Mouse (Mus musculus) CH12.LX (cell line): ENCODE data around the gene Il4i1. TPM values are rescaled to one million over a fixed set of nuclear protein-coding genes. Genes with fewer than 3 reads are reported as not detected.

ENCODE experiments used
- DNase-seq: peaks from one replicate; pipeline ENCODE4 v3.0.0-alpha.2; 2013; ENCODE audit errors: extremely low read depth
- H3K27ac ChIP-seq: 2 replicates; pipeline ENCODE4 v1.5.1; 2012; ENCODE audit warnings: low read depth, mild to moderate bottlenecking, control low read depth, moderate library complexity; ENCODE audit not compliant: insufficient read depth
- H3K27me3 ChIP-seq: replicated peaks from 2 replicates; pipeline ENCODE3; 2012; ENCODE audit warnings: inconsistent platforms
- H3K36me3 ChIP-seq, 2 experiments: replicated peaks in 1 of 2; 2 replicates each; pipeline versions ENCODE3 to v1.6.1; 2012; ENCODE audit warnings: inconsistent platforms in 1 of 2, low read length in 1 of 2, mild to moderate bottlenecking in 1 of 2, mixed read lengths in 1 of 2, moderate library complexity in 1 of 2; ENCODE audit not compliant: control insufficient read depth in 1 of 2, insufficient read depth in 1 of 2
- H3K4me1 ChIP-seq, 2 experiments: 2 replicates each; pipeline ENCODE4 v1.6.1; 2012; ENCODE audit warnings: inconsistent platforms in 1 of 2, moderate library complexity in 1 of 2; ENCODE audit not compliant: insufficient read depth in 2 of 2, control insufficient read depth in 1 of 2
- H3K4me2 ChIP-seq: 2 replicates; pipeline ENCODE4 v1.6.1; 2012; ENCODE audit warnings: low read depth, mild to moderate bottlenecking, control low read depth; ENCODE audit not compliant: poor library complexity, insufficient read depth, severe bottlenecking
- H3K4me3 ChIP-seq, 3 experiments: fragments of 150-350 bp in 1 of 3; sonication (generic) in 1 of 3; replicated peaks in 1 of 3; 2 replicates each; pipeline versions ENCODE3 to v1.5.1; 2011 to 2012; ENCODE audit warnings: low read depth in 2 of 3, low read length in 2 of 3, mild to moderate bottlenecking in 2 of 3, moderate library complexity in 2 of 3, control low read depth in 1 of 3, improper control_type of control experiment in 1 of 3, inconsistent platforms in 1 of 3, mixed read lengths in 1 of 3; ENCODE audit not compliant: poor library complexity in 1 of 3
- H3K79me2 ChIP-seq: replicated peaks from 2 replicates; pipeline ENCODE4 v1.6.1; 2012; ENCODE audit warnings: mild to moderate bottlenecking, moderate library complexity; ENCODE audit not compliant: control insufficient read depth, poor library complexity, insufficient read depth, severe bottlenecking; ENCODE audit errors: extremely low read depth
- H3K9ac ChIP-seq: 2 replicates; pipeline ENCODE4 v1.6.1; 2012; ENCODE audit warnings: low read depth, mild to moderate bottlenecking, control low read depth, moderate library complexity; ENCODE audit not compliant: insufficient read depth
- H3K9me3 ChIP-seq: replicated peaks from 2 replicates; pipeline ENCODE3; 2012; ENCODE audit warnings: low read length, inconsistent platforms, mixed read lengths
- BHLHE40 ChIP-seq: IDR thresholded peaks from 2 replicates; pipeline ENCODE4 v1.6.1; 2011; ENCODE audit warnings: mild to moderate bottlenecking, low read depth, low read length, improper control_type of control experiment
- CHD1 ChIP-seq: IDR thresholded peaks from 2 replicates; pipeline ENCODE4 v1.6.1; 2012; ENCODE audit warnings: low read depth, low read length, improper control_type of control experiment, inconsistent platforms
- CHD2 ChIP-seq: IDR thresholded peaks from 2 replicates; pipeline ENCODE4 v1.6.1; 2011; ENCODE audit warnings: low read length, improper control_type of control experiment
- E2F4 ChIP-seq: IDR thresholded peaks from 2 replicates; pipeline ENCODE4 v1.6.1; 2011; ENCODE audit warnings: low read depth, low read length, improper control_type of control experiment; ENCODE audit not compliant: insufficient replicate concordance
- ELF1 ChIP-seq: IDR thresholded peaks from 2 replicates; pipeline ENCODE4 v1.6.1; 2014; ENCODE audit warnings: low read depth, mild to moderate bottlenecking, inconsistent platforms, low read length, improper control_type of control experiment
- EP300 ChIP-seq: IDR thresholded peaks from 2 replicates; pipeline ENCODE4 v1.6.1; 2011; ENCODE audit warnings: low read length, improper control_type of control experiment
- HCFC1 ChIP-seq: IDR thresholded peaks from 2 replicates; pipeline ENCODE4 v1.6.1; 2012; ENCODE audit warnings: low read depth, mild to moderate bottlenecking, inconsistent platforms, low read length, improper control_type of control experiment
- JUN ChIP-seq: IDR thresholded peaks from 2 replicates; pipeline ENCODE4 v1.6.1; 2011; ENCODE audit warnings: low read depth, mild to moderate bottlenecking, low read length, improper control_type of control experiment, moderate library complexity; ENCODE audit not compliant: insufficient read depth
- JUND ChIP-seq: conservative IDR thresholded peaks from 2 replicates; pipeline ENCODE4 v1.6.1; 2011; ENCODE audit warnings: low read depth, low read length, improper control_type of control experiment
- KAT2A ChIP-seq: IDR thresholded peaks from 2 replicates; pipeline ENCODE4 v1.6.1; 2012; ENCODE audit warnings: low read length, improper control_type of control experiment, inconsistent platforms; ENCODE audit not compliant: insufficient replicate concordance
- MAX ChIP-seq: IDR thresholded peaks from 2 replicates; pipeline ENCODE4 v1.6.1; 2011; ENCODE audit warnings: low read length, improper control_type of control experiment
- MEF2A ChIP-seq: IDR thresholded peaks from 2 replicates; pipeline ENCODE4 v1.6.1; 2014; ENCODE audit warnings: low read depth, mild to moderate bottlenecking, inconsistent platforms, low read length, improper control_type of control experiment, borderline replicate concordance
- MXI1 ChIP-seq: IDR thresholded peaks from 2 replicates; pipeline ENCODE4 v1.6.1; 2011; ENCODE audit warnings: mild to moderate bottlenecking, low read depth, low read length, improper control_type of control experiment
- MYC ChIP-seq: IDR thresholded peaks from 2 replicates; pipeline ENCODE4 v1.6.1; 2011; ENCODE audit warnings: low read depth, mild to moderate bottlenecking, improper control_type of control experiment, low read length
- NELFE ChIP-seq: IDR thresholded peaks from 2 replicates; pipeline ENCODE4 v1.6.1; 2011; ENCODE audit warnings: low read depth, low read length, improper control_type of control experiment
- NRF1 ChIP-seq: IDR thresholded peaks from 2 replicates; pipeline ENCODE4 v1.6.1; 2014; ENCODE audit warnings: low read depth, mild to moderate bottlenecking, inconsistent platforms, low read length, improper control_type of control experiment, moderate library complexity
- PAX5 ChIP-seq: IDR thresholded peaks from 2 replicates; pipeline ENCODE4 v1.6.1; 2012; ENCODE audit warnings: low read length, inconsistent platforms, mixed read lengths
- POLR2A ChIP-seq: IDR thresholded peaks from 2 replicates; pipeline ENCODE4 v1.6.1; 2011; ENCODE audit warnings: low read depth, mild to moderate bottlenecking, improper control_type of control experiment, low read length
- POLR2AphosphoS2 ChIP-seq: IDR thresholded peaks from 2 replicates; pipeline ENCODE4 v1.6.1; 2011; ENCODE audit warnings: low read depth, low read length, improper control_type of control experiment
- RAD21 ChIP-seq: IDR thresholded peaks from 2 replicates; pipeline ENCODE4 v1.6.1; 2011; ENCODE audit warnings: low read depth, mild to moderate bottlenecking, low read length, improper control_type of control experiment, moderate library complexity
- SIN3A ChIP-seq: IDR thresholded peaks from 2 replicates; pipeline ENCODE4 v1.6.1; 2012; ENCODE audit warnings: low read length, improper control_type of control experiment, inconsistent platforms
- SMC3 ChIP-seq: IDR thresholded peaks from 2 replicates; pipeline ENCODE4 v1.6.1; 2011; ENCODE audit warnings: low read depth, low read length, improper control_type of control experiment
- TBP ChIP-seq: conservative IDR thresholded peaks from 2 replicates; pipeline ENCODE4 v1.6.1; 2011; ENCODE audit warnings: low read depth, low read length, improper control_type of control experiment
- TCF12 ChIP-seq: IDR thresholded peaks from 2 replicates; pipeline ENCODE4 v1.6.1; 2014; ENCODE audit warnings: low read depth, mild to moderate bottlenecking, inconsistent platforms, low read length, improper control_type of control experiment
- UBTF ChIP-seq: IDR thresholded peaks from 2 replicates; pipeline ENCODE4 v1.6.1; 2012; ENCODE audit warnings: low read depth, mild to moderate bottlenecking, inconsistent platforms, low read length, improper control_type of control experiment, moderate library complexity
- USF1 ChIP-seq: IDR thresholded peaks from 2 replicates; pipeline ENCODE4 v1.6.1; 2014; ENCODE audit warnings: low read depth, mild to moderate bottlenecking, inconsistent platforms, low read length, improper control_type of control experiment
- USF2 ChIP-seq: conservative IDR thresholded peaks from 2 replicates; pipeline ENCODE4 v1.6.1; 2011; ENCODE audit warnings: low read depth, low read length, improper control_type of control experiment
- ZKSCAN1 ChIP-seq: IDR thresholded peaks from 2 replicates; pipeline ENCODE4 v1.6.1; 2012; ENCODE audit warnings: low read depth, inconsistent platforms, low read length, improper control_type of control experiment, borderline replicate concordance
- ZMIZ1 ChIP-seq: IDR thresholded peaks from 2 replicates; pipeline ENCODE4 v1.6.1; 2012; ENCODE audit warnings: low read depth, mild to moderate bottlenecking, inconsistent platforms, low read length, improper control_type of control experiment
- ZNF384 ChIP-seq: IDR thresholded peaks from 2 replicates; pipeline ENCODE4 v1.6.1; 2012; ENCODE audit warnings: low read depth, low read length, improper control_type of control experiment, inconsistent platforms
- dilution Hi-C: fragments of 300-500 bp; cut with MboI; formaldehyde crosslinking; loops from 2 replicates; pipeline ENCODE4 v1.14.3; 2020; ENCODE audit warnings: low sequenced_read_pairs; ENCODE audit not compliant: extremely low pct_unique_long_range_greater_than_20kb, extremely low pct_ligation_motif_present
- in situ Hi-C: fragments of 300-500 bp; cut with MboI; formaldehyde crosslinking; loops from 3 replicates; pipeline ENCODE4 v1.14.3; 2019; ENCODE audit warnings: low sequenced_read_pairs, low pct_ligation_motif_present, low pct_unique_long_range_greater_than_20kb, mixed read lengths
- polyA plus RNA-seq: library from polyadenylated mRNA; unstranded; fragments of >175 nt; gene quantifications from 2 replicates; pipeline ENCODE4 v1.2.1, GENCODE M21; 2012; ENCODE audit warnings: low read depth; ENCODE audit not compliant: insufficient read length
- total RNA-seq, 2 experiments: library from RNA; depleted of rRNA; stranded (reverse); fragments of 300-350 nt in 1 of 2; fragments of >200 nt in 1 of 2; gene quantifications; 2 replicates each; pipeline ENCODE4 v1.2.3; 2012 to 2014

Il4i1 gene
- total and polyA plus RNA-seq, 3 experiments = 17.6 to 57.5 (median 49.2) TPM

DNA sequence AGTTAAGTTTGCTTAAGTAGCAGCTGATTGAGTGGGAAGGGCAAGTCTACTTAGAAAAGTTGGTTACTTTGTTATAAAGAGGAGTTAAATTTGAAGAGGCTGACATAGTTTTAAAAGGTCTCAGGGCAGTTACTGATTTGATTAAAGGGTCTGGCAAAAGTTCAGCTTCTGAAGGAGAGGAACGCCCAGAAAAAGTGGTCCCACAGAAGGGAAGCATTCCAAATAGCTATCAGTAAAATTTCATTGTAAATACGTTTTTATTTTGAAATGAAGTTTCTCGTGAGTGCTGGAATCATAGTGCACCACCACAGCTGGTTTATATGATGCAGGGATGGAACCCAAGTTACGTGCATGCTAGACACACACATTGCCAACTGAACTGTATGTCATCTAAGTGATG is 16.6 kb downstream of the Il4i1 start:
- H3K27ac ChIP-seq = peak overlapping the region; percentile 50
- peaks cover 60% of the 10 kb centered on the region for H3K79me2 ChIP-seq
- 0 out of 2 replicates have a peak overlapping the region, but pooled peaks have one; percentile 12 for H3K4me2 ChIP-seq
- H3K4me1 ChIP-seq = peaks cover 42 to 96% of the 10 kb centered on the region in 2 experiments
- no peaks in the 10 kb centered on the region for H3K27me3 ChIP-seq
- TF ChIP-seq POLR2A (peak; percentile 27; the same call in 1 of the 2 replicates), ZNF384 (no peak)
- TF ChIP-seq, all 38 proteins: peak for 1
- Histone ChIP-seq H3K36me3 (peaks cover 46 to 66% of the 10 kb centered on the region in 2 experiments), H3K9me3 (peaks cover 3% of the 10 kb centered on the region), H3K9ac (no peak overlapping the region; the same call in 1 of the 2 replicates), H3K4me3 (peak overlapping the region in 1 of 3 experiments; percentile 17)
- dilution Hi-C loops = no loop called here
- no peak for DNase-seq
- in situ Hi-C loops = no loop called here

DNA sequence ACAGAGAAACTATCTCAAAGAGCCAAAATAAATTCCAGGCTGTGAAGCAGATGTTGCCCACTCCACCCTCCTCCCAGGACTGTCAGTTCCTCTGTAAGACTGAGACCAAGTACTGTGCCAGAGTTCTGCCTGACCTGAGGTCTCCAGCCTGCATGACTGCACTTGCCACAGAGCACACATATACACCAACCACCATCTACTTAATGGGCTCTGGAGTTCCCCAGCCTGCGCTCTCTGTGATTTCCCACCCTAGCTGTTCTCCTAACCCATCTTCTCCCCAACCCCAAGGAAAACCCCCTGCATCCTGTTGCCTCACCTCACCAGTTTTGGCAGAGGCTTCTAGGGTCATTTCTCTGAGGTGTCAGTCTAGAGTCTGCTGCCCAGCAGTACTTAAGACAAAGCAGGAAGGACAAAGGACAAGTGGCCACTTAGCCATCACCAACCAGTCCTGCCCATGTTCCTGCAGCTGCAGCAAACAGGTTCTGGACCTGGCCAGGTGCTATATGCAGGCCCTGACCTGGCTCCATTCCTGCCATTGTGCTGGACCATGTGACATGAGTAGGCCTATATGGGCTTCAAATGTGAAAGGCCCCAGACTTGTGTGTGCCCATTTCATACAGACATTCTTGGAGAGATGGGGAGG is 19.3 kb downstream of the Il4i1 start:
- Histone ChIP-seq H3K9ac (peak overlapping the region; percentile 55), H3K4me3 (peak overlapping the region in 1 of 3 experiments; percentile 47), H3K27ac (peak overlapping the region; percentile 100), H3K79me2 (peaks cover 33% of the 10 kb centered on the region), H3K9me3 (peaks cover 30% of the 10 kb centered on the region), H3K4me1 (peaks cover 32 to 82% of the 10 kb centered on the region in 2 experiments), H3K4me2 (peak overlapping the region; percentile 81), H3K27me3 (no peaks in the 10 kb centered on the region), H3K36me3 (peaks cover 47 to 66% of the 10 kb centered on the region in 2 experiments)
- dilution Hi-C loops = no loop called here
- peak; percentile 74 for DNase-seq
- in situ Hi-C loops = no loop called here
- TF ChIP-seq RAD21 (no peak; the same call in 1 of the 2 replicates), CHD2 (0 out of 2 replicates have a peak, but pooled peaks have one; percentile 55), TCF12 (peak; percentile 91), MXI1 (no peak; the same call in 1 of the 2 replicates), MEF2A (peak; percentile 90), NRF1 (peak; percentile 46; the same call in 1 of the 2 replicates), BHLHE40 (peak; percentile 81), UBTF (0 out of 2 replicates have a peak, but pooled peaks have one; percentile 56), USF1 (no peak), HCFC1 (peak; percentile 22; the same call in 1 of the 2 replicates), ZMIZ1 (0 out of 2 replicates have a peak, but pooled peaks have one; percentile 37), POLR2AphosphoS2 (no peak; the same call in 1 of the 2 replicates), ZKSCAN1 (no peak), POLR2A (no peak; the same call in 1 of the 2 replicates), NELFE (no peak), USF2 (no peak), ZNF384 (no peak), PAX5 (no peak), MAX (peak; percentile 49), KAT2A (0 out of 2 replicates have a peak, but pooled peaks have one; percentile 35), MYC (peak; percentile 54; the same call in 1 of the 2 replicates), E2F4 (no peak), TBP (0 out of 2 replicates have a peak, but pooled peaks have one; percentile 41), CHD1 (peak; percentile 99), JUN (no peak), EP300 (peak; percentile 78), JUND (no peak), SIN3A (peak; percentile 55; the same call in 1 of the 2 replicates), ELF1 (0 out of 2 replicates have a peak, but pooled peaks have one; percentile 18), SMC3 (no peak; the same call in 1 of the 2 replicates)
